Mouse (Mus musculus) intestine, postnatal 0 days (tissue): ENCODE measurements at regions not wholly inside any gene's neighbourhood (a gene's known extent, or its start where the extent isn't known, plus 50 kb on each side); places are given as distances from the start of the nearest gene placed in this dataset.

Experiments
- ATAC-seq: fragments of 200-750 bp; cut with Nextera tagmentation; 2 replicates; pipeline ENCODE4 v1.8.0; 2017; ENCODE audit warnings: mild to moderate bottlenecking, moderate TSS enrichment, moderate library complexity
- H3K27ac ChIP-seq: fragments of 300-500 bp; sonication (generic); 2 replicates; pipeline ENCODE4 v1.5.1; 2014; ENCODE audit warnings: mild to moderate bottlenecking, low read depth, low read length, moderate library complexity
- H3K27me3 ChIP-seq: fragments of 300-500 bp; sonication (generic); replicated peaks from 2 replicates; pipeline ENCODE4 v1.6.1; 2014; ENCODE audit warnings: low read length, mixed read lengths; ENCODE audit not compliant: control insufficient read depth, insufficient read depth
- H3K36me3 ChIP-seq: fragments of 300-500 bp; sonication (generic); 2 replicates; pipeline ENCODE4 v1.6.1; 2014; ENCODE audit warnings: mild to moderate bottlenecking, moderate library complexity; ENCODE audit not compliant: control insufficient read depth, insufficient read depth
- H3K4me1 ChIP-seq: fragments of 300-500 bp; sonication (generic); replicated peaks from 2 replicates; pipeline ENCODE4 v1.6.1; 2014; ENCODE audit warnings: antibody characterized with exemption, low read length, mixed read lengths; ENCODE audit not compliant: control insufficient read depth, insufficient read depth
- H3K4me2 ChIP-seq: fragments of 300-500 bp; sonication (generic); replicated peaks from 2 replicates; pipeline ENCODE4 v1.6.1; 2014; ENCODE audit warnings: low read depth, mild to moderate bottlenecking, moderate library complexity
- H3K4me3 ChIP-seq: fragments of 300-500 bp; sonication (generic); 2 replicates; pipeline ENCODE4 v1.5.1; 2014; ENCODE audit warnings: low read depth, low read length
- H3K9ac ChIP-seq: fragments of 300-500 bp; sonication (generic); 2 replicates; pipeline ENCODE4 v1.6.1; 2014; ENCODE audit warnings: mild to moderate bottlenecking, low read depth, low read length
- H3K9me3 ChIP-seq: fragments of 300-500 bp; sonication (generic); 2 replicates; pipeline ENCODE4 v1.6.1; 2016; ENCODE audit warnings: mixed run types; ENCODE audit not compliant: control insufficient read depth
- CTCF ChIP-seq: sonication (generic); IDR thresholded peaks from 2 replicates; pipeline ENCODE4 v1.5.1; 2016; ENCODE audit warnings: low read depth, mild to moderate bottlenecking, control low read depth, antibody characterized with exemption, moderate library complexity
- WGBS: fragments of 180-500 bp; shearing (Covaris S2); extraction: QIAGEN DNeasy Blood & Tissue Kit; methylation state at CpG from one replicate; pipeline ENCODE4 v1.1.7; 2014; 5-methylcytosine and 5-hydroxymethylcytosine counted together

- Histone ChIP-seq H3K27ac (no peak overlapping the region), H3K36me3 (no peaks in the 10 kb centered on the region), H3K4me3 (no peak overlapping the region), H3K9ac (no peak overlapping the region), H3K9me3 (no peaks in the 10 kb centered on the region), H3K4me2 (no peak overlapping the region), H3K4me1 (no peaks in the 10 kb centered on the region), H3K27me3 (no peaks in the 10 kb centered on the region)
- WGBS, result 70% methylated on average over 4 of the region's 4 CpGs
- ATAC-seq, result no peak
- no peak for TF ChIP-seq CTCF
These were observed 175.5 kb downstream of the Gas1 start for GRCm38 (mm10) chr13:60001637-60002036.

- Histone ChIP-seq H3K27me3 (no peaks in the 10 kb centered on the region), H3K27ac (no peak overlapping the region), H3K4me3 (no peak overlapping the region), H3K4me2 (no peak overlapping the region), H3K9me3 (no peaks in the 10 kb centered on the region), H3K36me3 (no peaks in the 10 kb centered on the region), H3K9ac (no peak overlapping the region), H3K4me1 (no peaks in the 10 kb centered on the region)
- no peak for ATAC-seq
- TF ChIP-seq CTCF, result no peak
- WGBS, result 57% methylated on average over 8 of the region's 8 CpGs
These were observed 176.4 kb downstream of the Gas1 start for GRCm38 (mm10) chr13:60000618-60001347.

DNA sequence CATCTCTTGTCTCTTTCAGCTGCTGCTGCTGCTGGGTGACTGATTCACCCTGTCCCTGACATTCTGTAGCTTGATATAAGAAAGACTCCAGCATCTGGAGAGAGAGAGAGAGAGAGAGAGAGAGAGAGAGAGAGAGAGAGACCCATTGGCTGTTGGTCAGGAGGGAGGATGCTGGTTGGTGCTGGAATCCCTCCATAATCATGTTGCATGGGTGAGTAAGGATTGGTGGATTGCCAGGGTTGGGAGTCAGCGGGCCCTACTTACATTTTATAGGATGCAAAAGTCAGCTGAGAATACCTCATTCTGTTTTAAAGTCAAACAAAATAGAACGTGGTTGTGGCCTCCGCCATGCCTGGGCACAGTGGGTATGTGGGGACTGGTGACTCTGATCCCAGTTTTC is 174.5 kb upstream of the Tut7 start:
- Histone ChIP-seq H3K27me3 (no peaks in the 10 kb centered on the region), H3K9me3 (no peaks in the 10 kb centered on the region), H3K4me2 (no peak overlapping the region), H3K4me3 (no peak overlapping the region), H3K4me1 (no peaks in the 10 kb centered on the region), H3K27ac (no peak overlapping the region), H3K9ac (no peak overlapping the region), H3K36me3 (no peaks in the 10 kb centered on the region)
- TF ChIP-seq CTCF, result no peak
- no peak for ATAC-seq
- 81% methylated on average over 3 of the region's 3 CpGs for WGBS

DNA sequence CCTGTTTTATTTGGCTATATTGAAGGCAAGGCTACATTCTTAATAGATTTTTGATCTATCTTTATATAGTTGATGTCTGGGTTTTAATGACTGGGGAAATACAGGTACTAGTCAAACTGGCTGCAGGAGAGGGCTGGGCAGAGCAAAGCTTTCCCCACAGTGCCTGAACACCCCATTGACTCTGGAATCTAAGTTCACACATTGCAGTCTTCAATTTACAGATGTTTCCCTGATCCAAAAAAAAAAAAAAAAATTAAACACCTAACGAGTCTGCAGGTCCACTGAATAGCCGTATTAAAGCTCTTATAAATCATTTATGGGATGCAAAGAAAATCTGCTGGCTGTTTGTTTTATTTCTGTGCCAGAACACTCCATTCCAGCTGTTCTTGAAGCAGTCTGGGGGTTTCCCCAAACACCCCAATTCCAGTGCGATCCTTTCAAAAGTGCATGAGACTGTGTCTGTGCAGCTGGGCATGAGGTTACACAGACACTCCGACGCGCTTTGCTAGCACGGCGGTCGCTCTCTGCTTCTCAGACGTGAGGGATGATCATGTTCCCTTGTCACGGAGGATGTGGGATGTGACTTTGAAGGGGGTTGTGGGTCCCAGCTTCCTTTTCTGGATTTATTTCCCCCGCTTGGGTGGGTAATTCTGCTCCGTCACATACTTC is 173.3 kb upstream of the Tut7 start:
- H3K4me2 ChIP-seq, result no peak overlapping the region

DNA sequence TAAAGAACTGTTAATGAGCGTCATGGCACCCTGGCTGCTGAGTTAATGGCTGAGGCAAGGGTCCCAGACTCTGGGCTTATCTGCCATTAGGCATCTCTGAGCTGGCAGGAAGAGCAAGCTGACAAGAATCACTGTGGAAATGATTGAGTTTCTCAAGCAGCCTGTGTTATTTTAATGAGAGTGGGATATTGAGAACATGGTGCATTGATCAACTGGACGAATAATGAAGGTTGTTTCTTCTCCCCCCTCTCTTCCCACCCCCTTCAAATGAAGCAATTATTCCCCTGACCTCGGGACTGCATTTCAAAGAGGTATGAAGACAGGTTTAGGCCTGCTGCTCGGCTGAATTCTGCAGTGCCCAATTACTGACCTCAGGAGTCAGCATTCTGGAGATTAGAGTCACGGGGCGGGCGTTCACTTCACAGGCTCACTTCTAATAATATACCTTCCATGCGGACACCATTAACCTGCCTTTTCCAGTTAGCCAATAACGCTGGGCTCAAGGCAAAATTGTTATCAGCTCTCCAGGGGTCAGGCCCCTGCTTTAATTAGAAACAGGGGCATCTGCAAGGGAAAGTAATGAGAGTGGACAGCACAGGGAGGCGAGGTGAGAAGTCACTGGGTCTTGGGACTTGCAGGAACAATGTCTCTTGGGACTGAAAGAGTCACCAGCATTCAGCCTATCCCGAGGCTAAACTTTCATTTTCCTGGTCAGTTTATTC is 170.0 kb upstream of the Tut7 start:
- Histone ChIP-seq H3K4me3 (no peak overlapping the region), H3K27me3 (no peaks in the 10 kb centered on the region), H3K9me3 (no peaks in the 10 kb centered on the region), H3K4me2 (no peak overlapping the region), H3K36me3 (no peaks in the 10 kb centered on the region), H3K27ac (no peak overlapping the region), H3K4me1 (no peaks in the 10 kb centered on the region), H3K9ac (no peak overlapping the region)
- no peak for ATAC-seq
- WGBS, result 72% methylated on average over 11 of the region's 11 CpGs
- no peak for TF ChIP-seq CTCF

More for the DNA sequence above, 173.3 kb upstream of the Tut7 start:
- 65% methylated on average over 13 of the region's 13 CpGs for WGBS
- Histone ChIP-seq H3K27me3 (no peaks in the 10 kb centered on the region), H3K4me1 (no peaks in the 10 kb centered on the region), H3K9ac (no peak overlapping the region), H3K9me3 (no peaks in the 10 kb centered on the region), H3K4me3 (no peak overlapping the region), H3K27ac (no peak overlapping the region), H3K36me3 (no peaks in the 10 kb centered on the region)
- TF ChIP-seq CTCF, result no peak
- no peak for ATAC-seq

DNA sequence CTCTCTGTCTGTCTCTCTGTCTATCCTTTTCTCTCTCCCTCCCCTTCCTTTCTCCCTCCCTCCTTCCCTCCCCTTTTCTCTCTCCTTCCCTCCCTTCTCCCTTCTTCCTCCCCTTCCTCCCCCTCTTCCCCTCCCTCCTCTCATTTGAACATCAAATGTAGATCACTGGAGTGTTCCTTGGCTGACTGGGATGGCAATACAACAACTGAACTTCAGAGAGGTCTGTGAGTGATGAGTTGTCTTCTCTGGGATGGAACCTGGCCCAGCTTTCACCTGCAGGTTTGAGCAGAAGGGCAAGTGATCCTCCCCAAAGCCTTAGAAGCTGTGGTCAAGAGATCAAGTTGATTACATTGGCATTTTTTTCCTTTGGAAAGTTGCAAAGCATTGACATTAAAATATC is 169.4 kb upstream of the Tut7 start:
- no peaks in the 10 kb centered on the region for H3K9me3 ChIP-seq
- H3K27me3 ChIP-seq, result no peaks in the 10 kb centered on the region
- H3K4me2 ChIP-seq, result no peak overlapping the region
- H3K4me1 ChIP-seq, result no peaks in the 10 kb centered on the region
- H3K9ac ChIP-seq, result no peak overlapping the region
- TF ChIP-seq CTCF, result no peak
- ATAC-seq, result no peak
- no peaks in the 10 kb centered on the region for H3K36me3 ChIP-seq
- no peak overlapping the region for H3K27ac ChIP-seq
- no peak overlapping the region for H3K4me3 ChIP-seq
